Mouse (Mus musculus) 416B (cell line): ENCODE measurements around the gene Plekhg3.

Experiments
- DNase-seq: peaks from one replicate; pipeline ENCODE4 v3.0.0; 2011; ENCODE audit warnings: low read depth

Plekhg3 gene

GRCm38 (mm10) chr12:76623374-76623773 is 92.7 kb downstream of the Plekhg3 start:
- DNase-seq = no peak
